Mouse (Mus musculus) induced T-regulatory cell, adult 2 months (primary cell): ENCODE data around the gene Acot5.
"Not testable (repeated sequence)": the region's sequence is repeated elsewhere in the genome, so short reads cannot be mapped to it uniquely, and the experiment has no call there.

Experiments
- DNase-seq: peaks from one replicate; pipeline ENCODE4 v3.0.0-alpha.2; 2012; ENCODE audit warnings: low read depth

The Acot5 gene

DNA sequence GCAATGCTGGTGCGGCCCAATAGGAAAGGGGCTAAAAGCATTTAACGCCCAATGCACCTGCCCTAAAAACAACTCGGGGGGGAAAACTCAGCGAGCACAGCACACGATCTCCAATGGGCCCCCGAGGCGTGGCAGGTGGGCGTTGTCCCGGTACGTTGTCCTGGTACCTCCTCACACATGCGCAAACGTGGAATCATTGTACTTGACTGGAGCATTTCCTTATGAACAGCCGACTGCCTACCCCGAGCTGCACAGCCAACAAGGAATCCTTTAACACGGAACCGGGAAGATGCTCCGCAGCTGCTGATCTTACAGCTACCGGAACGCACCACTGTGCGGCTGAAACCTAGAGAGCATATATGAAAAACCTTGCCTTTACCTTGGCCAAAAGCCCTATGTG, 6.8 kb upstream of the Acot5 start:
- no peak for DNase-seq

DNA sequence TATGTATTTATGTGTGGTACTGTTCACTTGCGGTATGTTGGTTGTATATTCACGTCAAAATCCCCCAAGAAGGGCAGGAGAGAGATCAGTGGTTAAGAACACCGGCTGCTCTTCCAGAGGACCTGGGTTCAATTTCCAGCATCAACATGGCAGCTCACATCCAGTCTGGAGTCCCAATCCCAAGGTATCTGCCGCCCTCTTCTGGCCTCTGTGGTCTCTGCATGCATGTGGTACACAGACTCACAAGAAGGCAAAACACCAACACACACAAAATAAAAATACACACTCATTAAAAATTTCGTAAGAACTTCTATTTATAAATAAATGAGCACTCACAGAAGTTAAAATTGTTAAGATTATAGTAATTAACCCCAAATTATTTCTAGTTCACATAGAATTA, 5.9 kb upstream of the Acot5 start:
- peak; percentile 34 for DNase-seq

DNA sequence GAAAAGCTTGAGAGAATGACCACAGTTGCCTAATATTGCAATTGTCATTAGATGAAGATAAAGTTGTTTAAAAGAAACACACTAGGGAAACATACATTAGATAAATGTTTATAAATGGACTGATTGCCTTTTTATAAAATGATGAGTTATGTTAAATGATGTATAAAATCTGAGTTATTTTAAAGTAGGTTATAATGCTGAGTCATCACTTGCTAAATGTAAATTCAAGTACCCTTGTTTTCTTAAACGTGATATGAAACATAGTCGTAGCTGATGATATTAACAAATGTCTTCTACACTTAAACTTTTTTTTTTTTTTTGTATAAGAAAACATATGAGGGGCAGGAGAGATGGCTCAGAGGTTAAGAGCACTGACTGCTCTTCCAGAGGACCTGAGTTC, 5.3 kb upstream of the Acot5 start:
- DNase-seq, result no peak

DNA sequence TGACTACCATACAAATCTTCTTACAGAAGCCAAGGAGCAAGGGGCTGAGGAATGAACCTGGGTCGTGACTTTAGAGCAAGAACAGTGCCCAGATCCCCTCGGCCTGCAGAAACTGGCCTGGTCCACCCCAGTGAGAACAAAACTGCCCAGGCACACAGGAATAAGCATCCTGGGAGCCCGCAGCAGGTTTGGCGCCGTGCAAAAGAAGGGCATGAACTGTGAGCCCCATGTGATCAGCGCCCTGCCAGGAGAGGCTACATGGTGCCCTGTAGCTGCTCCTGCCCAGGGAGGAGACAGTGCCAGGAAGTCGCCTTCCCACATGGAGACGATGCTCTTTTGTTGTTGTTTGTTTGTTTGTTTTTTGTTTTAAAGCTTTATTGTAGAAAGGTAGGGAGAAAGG, 4.5 kb upstream of the Acot5 start:
- no peak for DNase-seq

DNA sequence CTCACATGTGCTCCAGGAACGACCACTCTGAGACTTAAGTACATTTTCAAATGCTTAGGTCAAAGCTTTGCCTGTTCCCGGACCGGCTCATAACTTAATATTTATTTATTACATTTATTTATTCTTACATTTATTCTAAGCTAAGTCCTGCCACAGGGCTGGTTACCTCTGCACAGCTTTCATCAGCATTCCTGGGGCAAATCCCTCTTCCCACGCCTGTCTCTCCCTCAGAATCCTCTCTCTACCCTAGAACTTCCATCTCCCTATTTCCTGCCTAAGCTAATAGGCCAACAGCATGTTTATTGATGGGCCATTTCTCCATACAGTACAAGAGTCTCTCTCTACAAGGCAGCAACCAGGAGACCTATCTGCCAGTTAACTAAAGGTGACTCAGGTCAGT, 1.4 kb upstream of the Acot5 start:
- DNase-seq, result no peak

DNA sequence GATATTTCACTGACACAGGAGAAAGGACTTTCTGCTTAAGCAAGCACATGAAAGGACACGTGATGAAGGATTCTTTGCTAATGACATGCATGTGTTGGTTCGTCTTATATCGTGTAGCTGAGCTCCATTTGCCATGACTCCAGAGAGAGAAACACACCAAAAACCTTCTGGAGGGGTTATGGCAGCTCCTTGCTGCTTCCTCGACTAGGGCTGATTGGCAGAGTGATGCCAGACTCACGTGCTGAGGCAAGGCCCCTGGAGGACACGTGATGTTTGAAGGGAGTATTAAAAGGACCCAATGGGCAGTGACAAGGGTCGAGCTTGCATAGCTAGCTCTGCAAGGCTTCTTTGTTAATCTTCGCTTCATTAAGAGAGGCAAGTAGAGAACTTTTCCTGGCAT, 829 bp upstream of the Acot5 start:
- DNase-seq, result no peak

DNA sequence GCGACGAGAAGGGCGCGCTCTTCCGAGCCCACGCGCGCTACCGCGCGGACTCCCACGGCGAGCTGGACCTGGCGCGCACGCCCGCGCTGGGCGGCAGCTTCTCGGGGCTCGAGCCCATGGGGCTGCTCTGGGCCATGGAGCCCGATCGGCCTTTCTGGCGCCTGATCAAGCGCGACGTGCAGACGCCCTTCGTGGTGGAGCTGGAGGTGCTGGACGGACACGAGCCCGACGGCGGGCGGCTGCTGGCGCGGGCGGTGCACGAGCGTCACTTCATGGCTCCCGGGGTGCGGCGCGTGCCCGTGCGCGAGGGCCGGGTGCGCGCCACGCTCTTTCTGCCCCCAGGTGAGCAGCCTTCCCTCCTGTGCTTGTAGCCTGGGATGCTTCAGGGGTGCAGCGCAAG, 457 bp downstream of the Acot5 start:
- DNase-seq, result not testable (repeated sequence)

DNA sequence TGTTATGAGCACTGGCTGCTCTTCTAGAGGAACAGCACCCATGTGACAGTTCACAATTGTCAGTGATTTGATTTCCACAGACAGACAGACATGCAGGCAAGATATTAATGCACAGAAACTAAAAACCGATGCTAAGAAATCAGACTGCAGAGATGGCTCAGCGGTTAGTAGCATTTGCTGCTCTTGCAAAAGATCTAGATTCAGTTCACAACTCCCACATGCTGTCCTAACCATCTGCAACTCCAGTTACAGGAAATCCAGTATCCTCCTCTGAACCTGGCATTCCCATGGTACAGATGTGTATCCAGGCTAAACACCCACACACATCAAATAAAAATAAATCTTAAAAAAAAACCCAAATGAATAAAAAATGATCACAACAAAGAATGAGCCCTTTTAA, 2.6 kb downstream of the Acot5 start:
- DNase-seq, result no peak

DNA sequence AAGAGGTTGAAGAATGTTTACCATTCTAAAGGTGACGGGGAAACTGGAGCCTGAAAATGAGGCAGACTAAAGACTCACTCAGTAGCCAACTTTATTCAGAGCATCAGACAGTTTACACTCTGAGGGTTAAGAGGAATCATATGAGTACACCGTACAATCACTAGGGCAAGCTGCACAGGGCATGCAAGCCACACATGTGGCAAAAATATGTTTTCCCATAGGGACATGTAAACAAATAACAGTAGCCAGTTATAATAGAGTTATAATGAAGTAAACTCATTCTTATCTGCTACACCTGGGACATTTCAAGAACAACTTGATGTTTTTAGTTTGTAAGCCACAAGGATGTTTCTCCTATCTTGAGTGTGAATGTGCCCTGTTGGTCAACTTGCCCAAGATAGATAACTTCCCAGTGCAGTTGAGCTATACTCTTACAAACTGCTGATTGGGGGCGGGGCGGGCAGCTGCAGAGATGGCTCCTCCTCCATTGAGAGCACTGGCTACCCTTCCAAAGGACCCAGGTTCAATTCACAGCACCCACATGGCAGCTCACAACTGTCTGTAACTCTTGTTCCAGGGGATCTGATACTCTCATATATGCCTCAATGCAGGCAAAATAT, 8.4 kb downstream of the Acot5 start:
- DNase-seq, result no peak

DNA sequence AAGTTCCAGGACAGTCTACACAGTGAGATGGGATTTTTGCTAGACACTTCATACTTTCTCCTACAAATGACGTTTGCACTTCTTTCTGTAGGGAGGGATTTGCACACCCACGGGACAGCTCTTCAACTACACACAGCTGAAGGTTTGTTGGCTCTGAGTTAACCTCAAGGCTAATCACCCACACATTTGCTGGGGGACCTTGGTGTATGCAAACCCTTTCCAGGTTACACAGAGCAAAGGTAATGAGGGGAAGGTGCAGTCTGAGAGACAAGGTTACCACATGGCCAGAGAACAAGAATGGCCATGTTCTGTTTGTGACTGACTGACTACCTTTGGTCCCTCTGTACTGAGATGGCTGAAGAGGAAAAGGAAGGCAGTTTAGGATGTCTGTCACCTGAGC, 14.7 kb downstream of the Acot5 start:
- no peak for DNase-seq

DNA sequence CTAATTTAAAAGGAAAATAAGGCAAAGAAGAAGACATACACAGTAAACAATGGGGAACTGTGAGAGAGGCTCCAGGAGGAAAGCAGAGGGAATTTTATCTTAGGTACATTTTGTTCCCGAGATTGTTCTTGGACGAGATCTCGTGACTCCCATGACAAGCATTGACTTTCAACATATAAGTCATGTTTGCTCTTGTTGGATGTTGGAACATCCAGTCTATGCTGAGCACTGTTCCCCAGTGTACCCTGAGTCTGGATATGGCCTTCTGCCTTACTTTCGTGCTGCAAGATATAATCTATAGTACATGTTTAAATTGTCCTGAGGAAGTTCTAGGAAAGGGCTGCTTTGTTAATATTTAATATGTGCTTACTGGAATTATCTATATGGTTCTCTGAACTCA, 15.5 kb downstream of the Acot5 start:
- DNase-seq, result no peak

DNA sequence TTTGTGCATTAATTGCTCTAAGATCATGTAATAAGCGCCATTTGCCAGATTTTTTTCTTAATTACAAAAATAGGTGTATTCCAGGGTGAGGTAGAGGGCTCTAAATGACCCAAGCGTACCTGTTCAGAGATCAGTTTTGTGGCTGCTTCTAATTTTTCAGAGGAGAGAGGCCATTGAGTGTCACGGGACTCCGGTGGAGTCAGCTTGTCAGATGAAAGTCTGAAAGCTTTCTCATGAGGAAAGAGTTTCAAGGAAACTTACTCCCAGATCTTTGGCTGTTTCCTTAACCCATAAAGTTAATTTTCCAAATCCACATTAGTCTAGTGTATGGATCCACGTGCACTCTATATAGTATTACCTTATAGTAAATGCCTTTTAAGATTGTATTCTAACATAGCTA, 25.5 kb downstream of the Acot5 start:
- DNase-seq, result not testable (repeated sequence)

DNA sequence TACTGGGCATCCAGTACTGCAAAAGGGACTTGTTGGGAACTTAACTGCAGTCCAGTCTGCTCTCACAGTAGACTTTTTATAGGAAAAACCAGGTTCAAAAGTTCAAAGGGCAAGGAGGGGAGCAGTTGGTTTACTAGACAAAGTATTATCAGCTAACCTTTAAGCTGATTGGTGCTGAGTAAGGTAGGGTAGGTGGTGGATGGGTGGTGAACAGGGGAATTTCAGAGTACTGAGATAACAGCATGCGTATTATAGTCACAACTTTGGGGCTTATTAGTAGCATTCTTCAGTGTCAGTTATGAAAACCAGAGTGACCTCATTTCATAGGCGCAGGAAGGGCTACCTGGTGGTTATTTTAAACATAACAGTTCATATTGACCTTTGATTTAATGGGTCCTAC, 30.5 kb downstream of the Acot5 start:
- DNase-seq, result peak; percentile 25

DNA sequence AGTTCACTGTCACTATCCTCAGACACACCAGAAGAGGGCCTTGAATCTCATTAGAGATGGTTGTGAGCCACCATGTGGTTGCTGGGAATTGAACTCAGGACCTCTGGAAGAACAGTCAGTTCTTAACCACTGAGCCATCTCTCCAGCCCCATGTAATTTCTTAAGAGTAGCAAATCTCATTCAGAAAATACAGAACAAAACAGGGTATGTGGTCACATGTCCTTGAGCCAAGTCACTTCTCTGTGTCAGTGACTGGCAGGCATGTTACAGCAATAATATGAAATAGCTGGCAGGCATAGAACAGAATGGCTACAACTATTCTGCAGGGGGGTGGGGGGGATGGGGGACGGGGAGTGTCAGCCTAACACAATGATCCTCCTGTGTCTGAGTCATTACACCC, 30.9 kb downstream of the Acot5 start:
- no peak for DNase-seq

DNA sequence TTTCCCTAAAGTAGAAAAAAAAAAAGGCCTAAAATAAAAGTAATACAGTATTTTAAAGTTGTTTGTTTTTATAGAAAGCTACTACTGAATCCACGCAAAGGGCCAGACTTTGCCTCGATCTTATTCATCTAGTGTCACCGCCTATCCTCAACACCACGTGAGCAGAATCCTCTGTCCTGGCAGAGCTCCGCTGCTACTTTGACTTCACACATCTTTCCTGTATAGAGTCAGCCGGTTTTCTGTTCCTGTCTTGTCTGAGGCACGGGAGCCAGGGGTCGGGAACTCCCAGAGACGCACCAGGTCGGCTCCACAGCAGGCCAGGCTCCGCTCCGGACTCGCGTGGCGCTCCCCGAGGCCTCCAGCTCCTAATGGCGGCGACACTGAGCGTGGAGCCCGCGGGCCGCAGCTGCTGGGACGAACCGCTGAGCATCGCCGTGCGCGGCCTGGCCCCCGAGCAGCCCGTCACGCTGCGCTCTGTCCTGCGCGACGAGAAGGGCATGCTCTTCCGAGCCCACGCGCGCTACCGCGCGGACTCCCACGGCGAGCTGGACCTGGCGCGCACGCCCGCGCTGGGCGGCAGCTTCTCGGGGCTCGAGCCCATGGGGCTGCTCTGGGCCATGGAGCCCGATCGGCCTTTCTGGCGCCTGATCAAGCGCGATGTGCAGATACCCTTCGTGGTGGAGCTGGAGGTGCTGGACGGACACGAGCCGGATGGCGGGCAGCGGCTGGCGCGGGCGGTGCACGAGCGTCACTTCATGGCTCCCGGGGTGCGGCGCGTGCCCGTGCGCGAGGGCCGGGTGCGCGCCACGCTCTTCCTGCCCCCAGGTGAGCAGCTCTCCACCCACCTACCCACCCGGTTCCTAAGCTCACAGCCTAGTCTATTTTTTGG, 31.7 kb downstream of the Acot5 start, which contains the start of gene Acot6:
Gene Acot6 (plus strand): TSS at position 51 of the 889 bp plus-strand sequence.
- peak; percentile 64 for DNase-seq

DNA sequence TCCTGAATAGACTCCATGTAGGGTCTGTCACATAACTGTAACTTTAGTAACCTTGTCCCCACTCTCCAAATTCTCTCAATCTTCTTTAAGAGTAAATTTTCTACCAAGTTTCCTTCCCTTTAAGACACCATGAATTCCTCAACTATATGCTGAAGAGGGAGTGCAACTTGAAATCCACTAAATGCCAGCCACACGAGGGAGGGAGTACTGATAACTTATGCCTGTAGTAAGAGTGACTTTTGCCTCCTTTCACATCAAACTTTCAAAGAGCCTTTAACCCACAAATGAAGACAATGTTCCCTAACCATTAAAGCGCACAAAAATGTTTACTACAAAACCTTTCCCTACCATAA, 32.3 kb downstream of the Acot5 start:
- DNase-seq, result no peak

DNA sequence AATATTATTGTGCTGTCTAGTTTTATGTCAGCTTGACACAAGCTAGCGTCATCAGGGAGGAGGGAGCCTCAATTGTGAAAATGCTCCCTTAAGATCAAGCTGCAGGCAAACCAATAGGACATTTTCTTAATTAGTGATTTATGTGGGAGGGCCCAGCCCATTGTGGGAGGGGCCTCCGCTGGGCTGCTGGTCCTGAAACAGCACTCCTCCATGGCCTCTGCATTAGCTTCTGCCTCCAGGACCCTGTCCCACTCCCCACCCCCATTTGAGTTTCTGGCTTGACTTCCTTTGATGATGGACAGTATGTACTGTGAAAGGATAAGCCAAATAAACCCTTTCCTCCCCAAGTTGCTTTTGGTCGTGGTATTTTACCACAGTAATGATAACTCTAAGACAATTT, 37.9 kb downstream of the Acot5 start:
- DNase-seq, result no peak

DNA sequence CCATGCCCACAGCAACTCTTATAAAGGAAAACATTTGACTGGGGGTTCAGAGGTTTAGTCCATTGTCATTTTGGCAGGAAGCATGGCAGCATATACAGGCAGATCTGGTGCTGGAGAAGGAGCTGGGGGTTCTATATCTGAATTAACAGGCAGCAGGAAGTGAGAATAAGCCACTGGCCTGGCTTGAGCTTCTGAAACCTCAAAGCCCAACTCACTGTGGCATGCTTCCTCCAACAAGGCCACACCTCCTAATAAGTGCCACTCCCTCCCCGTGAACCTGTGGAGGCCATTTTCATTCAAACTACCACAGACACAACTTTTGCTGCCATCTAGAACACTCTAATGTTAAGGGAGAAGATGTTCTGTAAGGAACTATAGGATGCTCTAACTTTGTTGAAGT, 38.6 kb downstream of the Acot5 start:
- no peak for DNase-seq

DNA sequence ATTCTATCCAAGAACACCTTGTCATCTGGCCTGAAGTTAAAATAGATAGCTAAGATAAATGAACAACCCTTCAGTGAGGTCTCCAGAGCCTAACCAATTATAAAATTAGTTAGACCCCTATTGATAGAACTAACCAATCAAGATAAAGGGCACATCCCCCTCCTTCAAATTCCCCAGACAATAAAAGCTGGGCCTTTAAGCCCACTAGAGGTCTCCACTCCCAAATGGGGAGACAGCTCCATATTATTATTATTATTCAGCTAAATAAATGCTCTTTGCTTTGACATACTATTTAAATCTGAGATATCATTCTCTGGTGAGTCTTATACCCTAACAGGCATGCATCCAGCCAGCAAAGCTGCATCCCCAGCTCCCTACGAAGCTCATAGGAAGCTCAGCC, 40.8 kb downstream of the Acot5 start:
- no peak for DNase-seq

DNA sequence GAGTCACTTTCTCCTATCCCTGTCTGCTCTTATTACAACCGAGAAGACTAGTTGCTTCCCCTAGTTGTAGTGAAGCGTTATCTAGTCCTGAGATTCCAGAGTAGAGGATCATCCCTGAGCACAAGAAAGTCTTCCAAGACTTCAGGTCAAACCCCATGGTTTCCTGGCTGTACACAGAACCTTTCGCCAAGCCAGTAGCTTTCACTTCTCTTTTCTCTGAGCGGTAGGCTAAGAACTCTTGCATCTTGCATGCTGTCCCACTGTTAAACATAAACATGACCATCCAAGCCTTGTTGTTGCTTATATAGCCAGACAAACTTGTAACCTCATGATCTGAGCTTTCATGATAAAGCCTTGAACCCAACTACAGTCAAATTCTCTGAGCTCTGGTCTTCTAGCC, 41.7 kb downstream of the Acot5 start:
- no peak for DNase-seq

DNA sequence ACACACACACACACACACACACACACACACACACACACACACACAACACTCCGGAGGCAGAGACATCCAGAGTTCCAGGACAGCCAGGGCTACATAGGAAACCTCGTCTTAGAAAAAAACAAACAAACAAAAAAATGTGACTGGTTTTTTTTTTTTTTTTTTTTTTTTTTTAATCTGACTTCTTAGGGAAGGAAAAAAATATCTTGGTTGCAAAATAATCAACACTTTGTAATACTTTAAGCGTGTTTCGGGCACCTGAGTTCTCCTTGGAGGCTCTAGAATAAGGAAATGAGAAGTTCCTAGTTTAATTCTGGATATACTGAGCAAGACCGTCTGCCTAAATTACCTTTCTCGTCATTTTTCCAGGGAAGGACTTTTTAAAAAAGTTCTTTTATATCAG, 44.6 kb downstream of the Acot5 start:
- DNase-seq, result no peak

DNA sequence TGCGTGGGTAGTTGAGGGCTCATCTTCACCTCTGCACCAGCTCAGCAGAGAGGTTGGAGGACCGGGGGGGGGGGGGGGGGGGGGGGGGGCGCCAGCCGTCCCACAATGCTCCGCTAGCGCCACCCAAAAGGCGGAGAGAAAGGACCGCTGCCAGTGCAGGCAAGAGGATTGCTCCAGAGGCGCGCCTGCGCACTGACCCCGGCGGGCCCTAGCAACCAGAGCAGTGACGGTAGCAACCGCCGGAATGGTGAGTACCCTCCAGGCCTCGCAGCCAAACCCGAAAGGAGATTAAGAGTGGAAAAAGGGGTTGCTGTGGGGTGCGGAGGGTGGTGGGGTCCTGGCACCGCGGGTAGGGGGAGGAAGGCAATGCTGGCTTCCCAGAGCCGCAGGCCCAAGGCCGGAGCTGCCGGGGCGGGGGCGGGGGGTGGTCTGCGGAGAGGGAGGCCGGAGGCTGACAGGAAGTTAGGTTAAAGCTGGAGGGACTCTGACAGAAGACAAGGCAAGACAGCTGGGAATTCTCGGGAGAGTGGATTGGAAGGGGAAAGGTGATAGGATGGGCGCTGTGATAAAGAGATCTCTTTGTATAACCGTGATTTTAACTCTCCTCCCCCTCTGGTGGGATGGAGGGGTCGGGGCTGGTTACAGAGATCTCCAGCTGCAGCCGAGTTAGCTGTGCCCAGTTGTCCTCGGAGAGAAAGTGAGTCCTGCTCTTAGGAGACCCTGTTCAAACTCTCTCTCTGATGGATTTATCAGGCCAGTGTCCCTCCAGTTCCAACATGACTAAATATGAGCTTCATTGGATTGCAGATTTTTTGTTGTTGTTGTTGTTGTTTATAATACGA, 45.2 kb downstream of the Acot5 start, which contains the start of gene Dnal1:
Gene Dnal1 (plus strand): TSS at position 214 of the 842 bp plus-strand sequence.
- DNase-seq, result peak; percentile 88

DNA sequence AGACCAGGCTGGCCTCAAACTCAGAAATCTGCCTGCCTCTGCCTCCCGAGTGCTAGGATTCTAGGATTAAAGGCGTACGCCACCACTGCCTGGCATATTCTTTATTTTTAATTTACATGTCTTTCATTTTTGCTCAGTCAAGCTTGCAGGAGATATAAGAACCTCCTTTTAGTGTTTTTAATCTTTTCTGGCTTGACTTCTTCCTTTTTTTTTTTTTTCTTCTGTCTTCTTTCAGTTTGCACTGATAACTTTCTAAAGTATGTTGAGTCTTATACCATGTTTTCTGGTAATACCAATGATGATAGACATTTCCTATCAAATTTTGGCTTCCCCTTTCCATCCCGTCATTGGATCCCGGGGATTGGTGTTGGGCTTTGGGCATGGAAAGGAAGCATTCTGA, 50.5 kb downstream of the Acot5 start:
- no peak for DNase-seq
